Mouse (Mus musculus): ENCODE data around the gene Il2ra. TPM values are rescaled to one million over a fixed set of nuclear protein-coding genes. Genes with fewer than 3 reads are reported as not detected.
"Not testable (repeated sequence)": the region's sequence is repeated elsewhere in the genome, so short reads cannot be mapped to it uniquely, and the experiment has no call there.

Il2ra gene
- under 1 TPM in 1 of 2 experiments, not detected in 1; 0.12 TPM for total RNA-seq (2021)

DNA sequence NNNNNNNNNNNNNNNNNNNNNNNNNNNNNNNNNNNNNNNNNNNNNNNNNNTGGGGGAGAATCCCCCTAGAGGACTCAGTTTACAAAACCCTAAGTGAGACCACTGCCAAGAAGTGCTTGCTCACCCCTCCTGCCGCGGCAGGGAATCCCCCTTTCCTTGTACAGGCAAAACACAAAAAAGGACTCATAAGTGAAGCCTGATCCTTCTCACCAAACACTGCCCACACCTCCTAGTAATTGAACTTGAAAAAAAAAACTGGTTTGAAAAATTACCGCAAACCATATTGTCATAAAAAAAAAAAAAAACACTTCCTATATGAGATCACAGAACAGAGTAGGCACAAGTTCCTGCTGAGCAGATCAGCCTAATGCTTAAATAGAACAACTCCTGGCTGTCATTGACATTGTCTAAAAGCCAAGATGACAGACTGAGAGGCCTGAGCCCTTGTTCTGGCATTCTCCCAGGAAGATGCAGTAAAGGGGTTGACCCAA, at the start of gene Il2ra:
Il2ra (plus strand) TSS at position 357 of the 491 bp plus-strand sequence.
- DNase-seq (ENCODE audit: extremely low spot score in 1 of 2, low spot score in 1 of 2) = no peak

DNA sequence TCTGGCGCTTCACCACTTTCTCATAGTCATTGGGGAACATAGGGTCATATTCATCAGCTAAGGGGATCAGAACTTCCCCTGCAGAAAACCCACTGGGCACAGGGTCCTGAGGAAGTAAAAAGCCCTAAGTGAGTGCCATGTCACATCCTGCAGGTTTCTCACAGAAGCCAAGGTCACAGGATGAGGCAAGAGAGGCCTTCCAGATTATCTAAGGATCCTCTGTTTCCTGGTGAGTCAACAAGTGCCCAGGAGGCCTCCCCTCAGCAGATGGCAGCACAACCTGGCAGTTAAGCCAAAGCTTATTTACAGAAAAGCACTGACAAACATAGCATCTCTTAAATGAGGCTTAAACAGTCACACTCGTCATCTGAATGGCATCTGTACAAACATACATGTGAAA, 45.9 kb upstream of the Il2ra start:
- DNase-seq (ENCODE audit: extremely low spot score in 1 of 2, low spot score in 1 of 2) = no peak

DNA sequence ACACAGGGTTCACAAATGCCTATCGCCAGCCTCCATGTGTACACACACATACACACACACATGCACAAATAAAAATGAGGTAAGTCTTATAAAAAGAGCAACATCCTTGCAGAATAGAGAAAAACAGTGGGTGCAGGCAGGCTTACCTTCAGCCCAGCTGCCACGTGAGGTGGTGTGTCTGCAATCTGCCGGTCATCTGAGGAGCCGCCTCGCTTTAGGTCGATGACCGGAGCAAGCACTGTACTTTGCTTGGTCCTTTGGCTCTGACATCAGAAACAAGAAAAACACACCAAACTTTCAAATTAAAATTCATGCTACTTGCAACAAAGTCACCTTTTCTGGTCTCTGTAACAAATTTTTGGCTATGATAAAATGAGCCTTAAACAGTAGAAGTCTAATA, 44.7 kb upstream of the Il2ra start:
- no peak for DNase-seq (ENCODE audit: extremely low spot score in 1 of 2, low spot score in 1 of 2)

DNA sequence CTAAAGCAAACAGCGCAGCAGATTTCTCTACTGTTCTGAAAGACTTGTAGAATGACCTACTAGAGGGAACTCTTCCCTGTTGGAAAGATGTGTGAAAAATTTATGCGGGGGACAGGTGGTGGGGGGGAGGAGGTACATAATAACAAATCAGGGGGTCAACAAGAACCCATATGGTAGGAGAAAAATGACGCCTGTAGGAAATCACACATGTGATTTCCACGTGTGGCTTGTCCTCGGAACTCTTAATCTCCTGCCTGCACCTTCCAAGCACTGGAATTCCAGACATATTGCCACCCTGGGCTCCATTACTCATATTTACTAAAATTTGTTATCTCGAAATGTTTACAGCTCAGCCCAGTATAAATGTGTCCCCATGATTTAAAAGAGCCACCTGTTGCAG, 40.8 kb upstream of the Il2ra start:
- DNase-seq (ENCODE audit: extremely low spot score in 1 of 2, low spot score in 1 of 2) = no peak

DNA sequence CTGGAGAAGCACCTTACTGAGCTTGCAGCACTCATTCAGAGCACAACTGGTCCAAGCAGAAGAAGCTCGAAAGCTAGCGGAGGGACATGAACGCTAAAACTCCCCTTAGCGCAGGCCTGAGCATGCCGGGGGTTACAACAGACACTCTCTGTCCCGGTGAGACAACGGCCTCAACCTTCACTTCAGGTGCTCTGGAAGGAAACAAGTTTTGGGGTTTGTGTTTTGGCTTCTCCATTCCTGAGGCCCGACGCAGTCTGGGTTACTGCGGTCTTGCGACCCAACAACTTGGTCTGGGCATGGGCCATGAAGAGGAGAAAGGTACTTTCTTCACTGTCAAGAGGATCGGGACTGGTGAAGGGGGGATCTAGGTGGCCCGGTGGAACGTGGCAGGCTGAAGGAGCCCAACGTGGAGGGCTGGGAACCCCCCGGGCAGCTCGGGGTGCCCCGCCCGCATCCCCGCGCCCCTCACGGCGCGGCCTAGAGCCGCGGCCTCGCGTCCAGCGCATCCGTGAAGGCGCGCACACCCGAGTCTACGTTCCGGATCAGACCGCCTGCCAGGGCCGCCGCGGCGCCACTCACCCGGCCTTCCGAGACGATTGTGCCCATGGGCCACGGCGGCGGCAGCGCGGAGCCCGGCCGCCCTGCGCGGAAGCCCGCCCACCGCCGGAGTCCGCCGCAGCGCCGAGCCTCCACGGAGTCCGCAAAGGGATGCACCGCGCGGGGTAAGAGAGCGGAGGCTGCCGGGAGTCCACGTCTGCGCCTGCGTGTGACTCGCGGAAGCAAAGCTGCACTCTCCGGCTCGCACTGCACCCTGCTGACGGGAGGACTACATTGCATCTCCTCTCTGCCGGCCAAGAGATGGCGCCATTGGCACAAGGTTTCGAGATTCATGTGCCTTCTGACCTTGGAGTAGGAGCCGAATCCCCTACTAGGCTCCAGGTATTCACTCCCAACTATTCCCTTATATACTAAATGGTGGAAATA, 39.8 kb upstream of the Il2ra start:
- DNase-seq (ENCODE audit: extremely low spot score in 1 of 2, low spot score in 1 of 2) = peak; percentile 93 to 97

DNA sequence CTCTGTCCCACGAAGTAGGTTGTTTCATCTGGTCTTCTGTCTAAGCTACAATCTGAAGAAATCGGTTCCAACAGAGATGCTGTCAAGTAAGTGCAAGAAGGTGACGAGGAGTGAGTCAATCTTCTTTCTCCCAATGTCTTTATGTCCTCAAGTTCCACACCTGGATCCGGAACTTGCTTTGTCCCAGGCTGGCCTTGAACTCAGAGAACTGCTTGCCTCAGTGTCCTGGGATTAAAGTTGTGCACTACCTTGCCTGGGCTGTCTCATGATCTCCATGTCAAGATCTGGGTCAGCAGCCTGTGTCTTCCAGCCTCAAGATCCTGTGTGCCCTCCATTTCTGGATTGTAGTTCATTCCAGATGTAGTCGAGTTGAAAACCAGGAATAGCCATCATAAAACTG, 38.6 kb upstream of the Il2ra start, which contains the start of gene Rbm17:
Rbm17 (minus strand) TSS at position 101 of the 400 bp plus-strand sequence.
- no peak for DNase-seq (ENCODE audit: extremely low spot score in 1 of 2, low spot score in 1 of 2)

DNA sequence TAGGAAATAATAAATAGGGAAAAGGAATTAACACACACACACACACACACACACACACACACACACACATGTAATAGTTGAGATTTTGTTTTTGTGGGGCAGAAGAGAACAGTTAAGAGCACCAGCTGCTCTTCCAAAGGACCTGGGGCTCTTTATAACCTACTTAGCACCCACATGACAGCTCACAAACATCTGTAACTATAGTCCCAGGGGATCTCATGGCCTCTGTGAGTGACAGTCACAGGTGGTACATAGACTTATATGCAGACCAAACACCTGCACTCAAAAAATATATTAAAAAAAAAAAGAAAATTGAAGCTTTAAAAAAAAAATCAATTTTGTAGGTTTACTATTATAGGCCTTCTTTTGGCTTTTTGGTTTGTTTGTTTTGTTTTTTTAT, 37.7 kb upstream of the Il2ra start:
- no peak for DNase-seq (ENCODE audit: extremely low spot score in 1 of 2, low spot score in 1 of 2)

DNA sequence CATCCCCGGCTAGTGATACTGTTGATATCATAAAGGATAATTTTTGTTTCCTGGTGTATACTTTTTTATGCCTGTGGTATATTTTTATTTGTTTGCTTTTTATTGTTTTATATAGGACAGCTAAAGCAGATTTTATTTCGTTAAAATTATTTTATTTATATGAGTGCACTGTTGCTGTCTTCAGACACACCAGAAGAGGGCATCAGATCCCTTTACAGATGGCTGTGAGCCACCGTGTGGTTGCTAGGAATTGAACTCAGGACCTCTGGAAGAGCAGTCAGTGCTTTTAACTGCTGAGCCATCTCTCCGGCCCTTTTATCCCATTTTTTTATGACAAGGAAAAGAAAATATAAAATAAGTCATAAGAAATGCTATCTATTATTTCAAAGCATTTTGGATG, 35.9 kb upstream of the Il2ra start:
- DNase-seq (ENCODE audit: extremely low spot score in 1 of 2, low spot score in 1 of 2) = not testable (repeated sequence)

DNA sequence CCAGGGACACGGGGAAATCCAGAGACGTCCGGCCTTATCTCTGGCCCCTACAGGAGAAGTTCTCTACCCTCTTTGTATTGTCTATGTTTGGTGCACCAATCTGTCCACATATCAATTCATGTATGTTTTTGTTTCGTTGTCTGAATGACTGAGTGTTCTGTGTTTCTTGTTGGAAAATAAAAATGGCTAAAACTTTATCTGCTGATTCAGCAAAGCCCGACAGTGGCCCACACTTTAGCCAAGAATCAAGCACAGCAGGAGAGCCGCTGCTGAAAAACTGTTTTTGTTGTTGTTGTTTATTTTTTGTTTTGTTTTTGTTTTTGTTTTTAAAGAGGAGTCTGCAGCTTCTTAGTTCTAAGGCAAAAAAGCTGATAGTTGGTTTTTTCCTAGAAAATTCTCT, 29.7 kb upstream of the Il2ra start:
- DNase-seq (ENCODE audit: extremely low spot score in 1 of 2, low spot score in 1 of 2) = not testable (repeated sequence)

DNA sequence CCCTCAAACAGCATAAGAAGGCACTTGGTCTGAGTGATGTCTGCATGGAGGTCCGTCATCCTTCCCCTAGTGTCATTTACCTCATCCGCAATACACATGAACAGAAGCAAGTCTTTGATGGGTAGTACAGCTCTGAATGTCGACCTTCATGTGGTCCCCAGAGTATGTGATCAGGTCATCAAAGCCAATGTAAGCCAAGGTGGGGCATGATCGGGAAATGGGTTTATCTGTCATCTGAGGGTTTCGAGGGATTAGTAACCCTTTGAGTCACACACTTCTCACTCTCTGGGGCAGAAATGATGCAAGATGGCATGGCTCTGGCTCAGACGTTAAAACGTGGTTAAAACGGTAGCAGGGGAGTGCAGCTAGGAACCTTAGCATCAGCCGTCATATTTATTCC, 25.8 kb upstream of the Il2ra start:
- no peak for DNase-seq (ENCODE audit: extremely low spot score in 1 of 2, low spot score in 1 of 2)

DNA sequence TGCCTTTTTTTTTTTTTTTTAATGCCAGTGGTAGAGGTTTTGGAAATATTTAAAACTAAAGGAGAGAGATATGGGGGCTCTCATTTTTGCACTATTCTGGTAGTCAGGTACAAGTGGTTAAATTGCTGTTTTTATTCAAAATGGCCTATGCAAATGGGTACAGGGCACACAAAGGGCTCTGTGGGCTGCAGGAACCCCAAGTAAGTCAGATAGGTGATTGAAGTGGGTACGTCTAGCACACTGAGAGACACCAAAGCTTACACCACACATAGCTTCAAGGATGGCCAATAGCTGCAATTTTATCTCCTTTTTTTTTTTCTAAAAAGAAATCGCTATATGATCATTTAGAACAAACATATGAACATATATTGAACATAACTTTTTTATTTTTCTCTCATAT, 23.0 kb upstream of the Il2ra start:
- DNase-seq (ENCODE audit: extremely low spot score in 1 of 2, low spot score in 1 of 2) = no peak

DNA sequence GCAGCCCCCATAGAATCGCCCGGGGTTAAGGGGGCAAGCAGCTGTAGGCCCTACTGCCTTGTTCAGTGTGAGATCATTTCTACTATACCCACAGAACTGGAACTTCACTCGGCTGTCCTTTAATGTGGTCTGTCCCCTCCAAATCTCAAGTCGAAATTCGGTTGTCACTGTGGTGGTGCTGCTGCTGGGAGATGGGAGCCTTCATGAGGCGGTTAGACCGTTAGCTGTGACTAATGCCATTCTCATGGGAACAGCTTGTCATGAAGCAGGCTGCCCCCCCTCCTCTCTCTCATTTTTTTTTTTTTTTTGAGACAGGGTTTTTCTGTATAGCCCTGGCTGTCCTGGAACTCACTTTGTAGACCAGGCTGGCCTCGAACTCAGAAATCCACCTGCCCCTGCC, 19.4 kb upstream of the Il2ra start:
- no peak for DNase-seq (ENCODE audit: extremely low spot score in 1 of 2, low spot score in 1 of 2)

DNA sequence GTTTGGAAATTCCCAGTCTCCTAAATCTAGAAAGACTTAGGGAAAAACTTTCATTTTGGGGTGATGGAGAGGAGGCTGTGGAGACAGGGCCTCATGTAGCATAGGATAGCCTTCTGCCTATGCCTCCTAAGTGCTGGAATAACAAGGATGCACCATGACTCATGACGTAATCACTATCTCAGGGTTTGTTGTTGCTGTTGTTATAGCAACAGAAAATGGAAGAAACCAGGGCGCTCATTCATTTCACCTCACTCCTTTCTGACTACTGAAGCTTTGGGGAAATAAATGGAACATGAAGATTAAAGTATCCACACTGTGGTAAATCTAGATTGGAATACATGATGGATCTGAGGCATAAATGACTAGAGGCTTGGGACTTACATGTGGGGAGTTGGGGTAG, 18.9 kb upstream of the Il2ra start:
- DNase-seq (ENCODE audit: extremely low spot score in 1 of 2, low spot score in 1 of 2) = no peak

DNA sequence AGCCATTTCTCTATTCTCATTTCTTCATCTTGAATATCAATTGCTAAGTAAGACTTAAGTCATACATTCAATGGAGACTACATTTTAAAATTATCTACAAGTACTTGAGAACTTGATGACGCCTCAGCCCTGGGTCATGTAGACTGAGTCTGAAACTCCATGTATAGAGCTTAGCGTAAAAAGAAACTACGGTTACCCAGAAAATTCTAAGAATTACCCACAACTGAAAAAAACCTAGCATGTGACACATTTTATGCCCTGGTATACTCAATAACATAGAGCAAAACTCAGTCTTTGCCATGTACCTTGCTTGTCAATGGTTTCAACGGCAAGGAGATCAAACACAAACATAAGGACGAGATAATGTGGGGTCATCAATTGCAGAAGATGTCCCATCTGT, 16.7 kb upstream of the Il2ra start, which contains the start of gene Gm17490:
Gm17490 (minus strand) TSS at position 375 of the 400 bp plus-strand sequence.
- DNase-seq (ENCODE audit: extremely low spot score in 1 of 2, low spot score in 1 of 2) = no peak

DNA sequence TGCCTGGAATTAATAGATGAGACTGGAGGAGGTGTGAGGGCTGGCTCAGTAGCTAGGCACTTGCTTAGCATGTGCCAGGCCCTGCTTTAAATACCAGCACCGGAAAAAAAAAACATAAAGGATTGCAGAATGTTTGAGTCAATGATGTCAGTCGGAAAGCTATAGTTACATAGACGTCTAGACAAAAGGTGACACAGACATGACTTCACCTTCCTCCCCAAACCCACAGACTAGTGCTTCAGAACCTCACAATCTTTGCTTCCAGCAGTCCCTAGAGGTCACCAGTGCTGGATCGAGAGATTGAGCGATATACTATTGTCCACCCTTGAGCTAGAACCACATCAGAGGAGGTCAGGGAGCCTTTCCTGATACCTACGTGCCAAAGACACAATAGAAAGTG, 7.6 kb upstream of the Il2ra start:
- no peak for DNase-seq (ENCODE audit: extremely low spot score in 1 of 2, low spot score in 1 of 2)

DNA sequence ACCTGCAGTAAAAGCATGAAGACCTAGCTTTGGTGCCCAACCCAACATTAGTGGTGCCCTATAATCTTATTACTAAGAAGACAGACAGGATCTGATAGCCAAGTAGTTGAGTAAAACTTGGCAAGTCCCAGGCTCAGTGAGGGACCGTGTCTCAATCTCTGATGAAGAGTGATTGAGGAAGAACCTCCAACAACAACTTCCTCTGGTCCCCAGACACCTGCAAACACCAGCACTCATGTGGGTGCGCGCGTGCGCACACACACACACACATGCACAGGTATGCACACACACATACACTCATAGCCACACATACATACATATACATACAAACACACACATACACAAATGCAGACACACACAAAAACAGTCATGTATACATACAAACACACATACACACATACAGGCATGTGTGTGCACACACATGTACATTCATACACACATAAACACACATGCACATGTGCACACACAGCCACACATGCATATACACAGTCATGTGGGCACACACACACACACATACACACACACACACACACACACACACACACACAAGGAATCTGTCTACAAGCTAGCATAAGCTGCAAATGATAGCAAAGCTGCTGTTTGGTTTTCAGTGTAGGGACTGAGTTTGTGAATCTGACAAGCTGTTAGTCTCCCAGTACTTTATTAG, 7.0 kb upstream of the Il2ra start:
- no peak for DNase-seq (ENCODE audit: extremely low spot score in 1 of 2, low spot score in 1 of 2)

DNA sequence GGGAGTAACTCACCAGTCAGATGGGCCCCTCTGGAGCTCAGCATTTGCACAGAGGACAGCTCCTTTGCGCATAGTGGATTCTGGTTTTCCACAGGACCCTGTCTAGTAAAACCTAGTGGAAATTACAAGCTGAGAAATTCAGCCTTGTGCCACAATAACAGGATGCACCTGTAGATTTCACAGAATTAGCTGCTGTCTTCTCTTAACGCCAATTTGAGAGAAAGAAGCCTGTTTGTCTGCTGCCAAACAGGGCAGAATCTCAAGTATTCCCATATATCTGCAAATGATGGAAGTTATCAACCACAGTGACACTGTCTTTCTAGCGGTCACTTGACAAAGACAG, 6.5 kb upstream of the Il2ra start:
- no peak for DNase-seq (ENCODE audit: extremely low spot score in 1 of 2, low spot score in 1 of 2)

DNA sequence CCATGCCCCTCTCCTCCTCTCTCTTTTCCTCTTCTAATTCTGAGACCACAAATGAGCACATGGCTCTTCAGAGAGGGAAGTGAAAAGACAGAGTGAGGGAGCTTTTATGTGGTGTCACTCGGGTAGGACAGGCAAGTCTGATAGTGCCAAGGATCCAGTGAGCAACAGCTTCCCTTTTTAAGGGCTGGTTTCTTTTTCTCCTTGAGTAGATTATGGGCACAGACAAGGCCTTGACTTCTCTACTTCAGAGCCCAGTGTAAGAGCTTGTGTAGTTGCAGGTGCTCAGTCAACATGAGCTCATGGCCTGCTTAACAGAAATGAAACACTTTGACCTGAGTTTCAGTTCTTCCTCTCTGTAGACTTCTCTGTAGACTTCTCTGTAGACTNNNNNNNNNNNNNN, 5.5 kb upstream of the Il2ra start:
- no peak for DNase-seq (ENCODE audit: extremely low spot score in 1 of 2, low spot score in 1 of 2)

DNA sequence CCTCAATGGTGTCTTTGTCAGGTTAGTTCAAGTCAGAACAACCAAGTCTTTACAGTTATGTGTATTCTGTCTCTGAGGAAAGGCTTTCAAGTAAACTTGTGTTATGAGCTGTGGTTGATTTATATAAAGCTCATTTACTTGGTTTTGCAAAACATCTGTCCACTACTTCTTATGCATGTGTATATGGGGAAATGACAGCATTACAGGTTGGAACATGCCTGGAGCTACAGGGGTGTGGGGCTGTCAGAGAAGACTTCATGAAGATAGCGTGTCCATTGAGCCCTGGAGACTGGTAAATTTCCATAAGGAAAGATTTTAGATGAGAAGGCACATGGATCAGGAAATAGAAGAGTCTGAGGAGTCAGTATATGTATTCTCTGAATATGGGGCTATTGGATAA, 1.4 kb downstream of the Il2ra start:
- DNase-seq (ENCODE audit: extremely low spot score in 1 of 2, low spot score in 1 of 2) = no peak

DNA sequence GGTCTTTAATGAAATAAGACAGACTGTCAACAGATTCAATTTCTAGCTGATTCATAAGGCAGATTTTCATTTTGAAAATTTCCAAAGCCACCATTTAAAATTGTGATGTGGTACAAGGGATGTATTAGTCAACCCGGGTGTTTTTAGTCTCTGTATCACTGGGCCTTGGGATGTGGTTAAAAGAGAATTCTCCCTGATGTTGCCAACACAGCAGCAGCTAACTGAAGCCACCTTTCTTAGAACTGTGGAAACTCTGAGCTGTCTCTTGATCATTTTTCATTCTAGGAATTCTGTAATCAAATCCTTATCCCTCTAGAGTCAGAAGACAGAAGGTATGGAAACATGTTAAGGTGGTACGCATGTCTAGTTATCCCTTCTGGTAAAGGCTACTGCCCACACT, 2.7 kb downstream of the Il2ra start:
- DNase-seq (ENCODE audit: extremely low spot score in 1 of 2, low spot score in 1 of 2) = no peak

DNA sequence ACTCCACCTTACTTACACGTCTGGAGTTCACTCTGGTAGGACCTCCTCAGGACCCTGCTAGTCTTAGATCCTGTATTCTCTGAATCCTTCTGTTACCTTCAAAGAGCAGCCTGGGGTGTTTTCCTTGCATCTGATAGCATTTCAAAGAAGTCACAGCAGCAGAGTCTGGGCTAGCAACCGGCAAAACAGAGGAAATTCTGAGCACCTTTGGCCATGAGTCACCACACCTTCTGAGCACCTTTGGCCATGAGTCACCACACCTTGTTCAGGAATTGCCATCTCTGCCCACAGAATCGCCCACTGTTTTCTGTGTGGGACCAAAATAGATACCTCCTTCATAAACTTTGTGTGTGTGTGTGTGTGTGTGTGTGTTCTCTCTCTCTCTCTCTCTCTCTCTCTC, 8.9 kb downstream of the Il2ra start:
- no peak for DNase-seq (ENCODE audit: extremely low spot score in 1 of 2, low spot score in 1 of 2)

DNA sequence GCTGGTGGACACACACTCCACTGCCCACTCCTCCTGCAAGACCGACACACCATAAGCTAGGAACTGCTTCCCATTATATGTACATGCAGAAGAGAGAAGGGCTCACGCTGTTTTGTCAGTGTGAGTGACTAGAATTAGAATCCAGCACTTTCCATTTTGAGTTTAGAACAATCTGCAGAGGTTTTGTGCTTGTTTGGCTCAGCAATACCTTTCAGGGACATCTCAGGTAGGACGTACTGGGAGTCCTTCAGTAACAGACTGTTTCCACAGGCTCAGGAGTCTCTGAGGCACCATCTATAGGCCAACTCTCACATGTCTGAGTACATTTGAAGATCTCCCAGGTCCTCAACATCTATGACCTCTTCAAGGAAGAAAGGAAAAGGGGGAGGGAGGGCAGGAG, 9.6 kb downstream of the Il2ra start:
- DNase-seq (ENCODE audit: extremely low spot score in 1 of 2, low spot score in 1 of 2) = no peak

All from layer of hippocampus, postnatal 25 days (tissue).